Mouse (Mus musculus) small intestine, adult 2 months (tissue): ENCODE measurements at regions not wholly inside any gene's neighbourhood (a gene's known extent, or its start where the extent isn't known, plus 50 kb on each side); places are given as distances from the start of the nearest gene placed in this dataset.

Experiments used
- CTCF ChIP-seq: fragments of 200-500 bp; IDR thresholded peaks from 2 replicates; pipeline ENCODE4 v1.5.1; 2012; ENCODE audit warnings: low read depth, mild to moderate bottlenecking, control low read depth, inconsistent platforms, low read length, moderate library complexity, mixed read lengths; ENCODE audit not compliant: insufficient replicate concordance, insufficient read length; ENCODE audit errors: extremely low read depth
- POLR2A ChIP-seq: fragments of 200-500 bp; IDR thresholded peaks from 2 replicates; pipeline ENCODE4 v1.6.1; 2012; ENCODE audit warnings: low read depth, mild to moderate bottlenecking, control low read depth, inconsistent platforms, low read length, moderate library complexity

DNA sequence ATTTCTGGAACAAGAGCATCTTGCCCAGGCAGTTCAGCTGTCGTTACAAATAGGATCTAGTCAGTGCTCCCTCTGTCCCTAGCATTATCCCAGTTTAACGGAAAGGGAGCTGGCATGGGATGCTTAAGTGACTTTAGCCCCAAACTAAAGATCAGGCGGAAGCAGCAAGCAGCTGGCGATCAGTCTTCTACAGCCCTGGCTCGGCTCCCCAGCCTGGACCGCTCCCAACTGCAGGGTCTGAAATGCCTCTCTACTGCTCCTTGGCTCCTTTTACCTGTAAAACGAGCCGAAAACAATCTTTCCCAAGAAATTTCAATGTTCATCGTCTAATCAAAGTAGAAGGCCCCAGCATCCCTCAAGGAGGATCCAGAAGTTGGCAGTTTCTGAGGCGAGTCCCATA, 745.5 kb downstream of the Diaph3 start:
- TF ChIP-seq POLR2A = no peak
- TF ChIP-seq CTCF = no peak
